Mouse (Mus musculus) lung, postnatal 0 days (tissue): ENCODE measurements around the gene Tas1r1. TPM values are rescaled to one million over a fixed set of nuclear protein-coding genes. Genes with fewer than 3 reads are reported as not detected.

Experiments
- ATAC-seq: fragments of 200-750 bp; cut with Nextera tagmentation; 2 replicates; pipeline ENCODE4 v1.8.0; 2017; ENCODE audit warnings: moderate library complexity
- DNase-seq: peaks from one replicate; pipeline ENCODE4 v3.0.0-alpha.2; 2016; ENCODE audit warnings: low spot score
- H3K27ac ChIP-seq: fragments of 300-500 bp; sonication (generic); 2 replicates; pipeline ENCODE4 v1.5.1; 2014; ENCODE audit warnings: antibody characterized with exemption, mild to moderate bottlenecking, low read length, mixed read lengths
- H3K27me3 ChIP-seq: fragments of 300-500 bp; sonication (generic); replicated peaks from 2 replicates; pipeline ENCODE4 v1.6.1; 2014; ENCODE audit warnings: low read length, mixed read lengths; ENCODE audit not compliant: insufficient read depth
- H3K36me3 ChIP-seq: fragments of 300-500 bp; sonication (generic); 2 replicates; pipeline ENCODE4 v1.6.1; 2014; ENCODE audit warnings: low read length, mixed read lengths; ENCODE audit not compliant: insufficient read depth
- H3K4me1 ChIP-seq: fragments of 300-500 bp; sonication (generic); 2 replicates; pipeline ENCODE4 v1.6.1; 2014; ENCODE audit warnings: antibody characterized with exemption, low read depth, low read length, mixed read lengths; ENCODE audit not compliant: insufficient read depth
- H3K4me2 ChIP-seq: fragments of 300-500 bp; sonication (generic); replicated peaks from 2 replicates; pipeline ENCODE4 v1.6.1; 2014; ENCODE audit warnings: low read depth, mild to moderate bottlenecking, low read length, moderate library complexity, mixed read lengths
- H3K4me3 ChIP-seq: fragments of 300-500 bp; sonication (generic); 2 replicates; pipeline ENCODE4 v1.5.1; 2014; ENCODE audit warnings: low read depth, low read length
- H3K9ac ChIP-seq: fragments of 300-500 bp; sonication (generic); replicated peaks from 2 replicates; pipeline ENCODE4 v1.6.1; 2014; ENCODE audit warnings: low read depth, mild to moderate bottlenecking
- H3K9me3 ChIP-seq: fragments of 300-500 bp; sonication (generic); 2 replicates; pipeline ENCODE4 v1.6.1; 2016; ENCODE audit warnings: low read length, mixed read lengths
- CTCF ChIP-seq: IDR thresholded peaks from 2 replicates; pipeline ENCODE4 v1.5.1; 2016; ENCODE audit warnings: antibody characterized with exemption, mild to moderate bottlenecking
- EP300 ChIP-seq: IDR thresholded peaks from 2 replicates; pipeline ENCODE4 v1.6.1; 2016; ENCODE audit warnings: antibody characterized with exemption, mild to moderate bottlenecking, control low read depth
- WGBS: fragments of 180-500 bp; shearing (Covaris S2); extraction: QIAGEN DNeasy Blood & Tissue Kit; methylation state at CpG from one replicate; pipeline ENCODE4 v1.1.7; 2014; 5-methylcytosine and 5-hydroxymethylcytosine counted together
- polyA plus RNA-seq: library from polyadenylated mRNA; unstranded; fragments of >200 nt; fragmentation: Nextera tagmentation; extraction: Ambion mirVana; gene quantifications from 2 replicates; pipeline ENCODE4 v1.2.1, GENCODE M21; 2015

Tas1r1 gene
- polyA plus RNA-seq, 1 experiment from 2014 or later = 0.21 TPM

GRCm38 (mm10) chr4:151996173-151996950 lies 42.0 kb downstream of the Tas1r1 start, which contains the start of gene Phf13:
Gene Phf13 (minus strand): TSS chr4:151996258.
- Histone ChIP-seq H3K27me3 (no peaks in the 10 kb centered on the region), H3K9me3 (no peaks in the 10 kb centered on the region), H3K36me3 (peaks cover 12% of the 10 kb centered on the region; the same call in 1 of the 2 replicates), H3K4me2 (peak within 1 kb of the TSS; percentile 90), H3K27ac (peak within 1 kb of the TSS; percentile 98), H3K4me1 (peaks cover 13% of the 10 kb centered on the region; the same call in 1 of the 2 replicates), H3K4me3 (peak within 1 kb of the TSS; percentile 98), H3K9ac (peak within 1 kb of the TSS; percentile 94)
- TF ChIP-seq EP300 (no peak), CTCF (peak; percentile 19; the same call in 1 of the 2 replicates)
- ATAC-seq (peak; percentile 96), DNase-seq (peak; percentile 99)
- under 1% methylated on average over 72 of the region's 94 CpGs for WGBS

DNA sequence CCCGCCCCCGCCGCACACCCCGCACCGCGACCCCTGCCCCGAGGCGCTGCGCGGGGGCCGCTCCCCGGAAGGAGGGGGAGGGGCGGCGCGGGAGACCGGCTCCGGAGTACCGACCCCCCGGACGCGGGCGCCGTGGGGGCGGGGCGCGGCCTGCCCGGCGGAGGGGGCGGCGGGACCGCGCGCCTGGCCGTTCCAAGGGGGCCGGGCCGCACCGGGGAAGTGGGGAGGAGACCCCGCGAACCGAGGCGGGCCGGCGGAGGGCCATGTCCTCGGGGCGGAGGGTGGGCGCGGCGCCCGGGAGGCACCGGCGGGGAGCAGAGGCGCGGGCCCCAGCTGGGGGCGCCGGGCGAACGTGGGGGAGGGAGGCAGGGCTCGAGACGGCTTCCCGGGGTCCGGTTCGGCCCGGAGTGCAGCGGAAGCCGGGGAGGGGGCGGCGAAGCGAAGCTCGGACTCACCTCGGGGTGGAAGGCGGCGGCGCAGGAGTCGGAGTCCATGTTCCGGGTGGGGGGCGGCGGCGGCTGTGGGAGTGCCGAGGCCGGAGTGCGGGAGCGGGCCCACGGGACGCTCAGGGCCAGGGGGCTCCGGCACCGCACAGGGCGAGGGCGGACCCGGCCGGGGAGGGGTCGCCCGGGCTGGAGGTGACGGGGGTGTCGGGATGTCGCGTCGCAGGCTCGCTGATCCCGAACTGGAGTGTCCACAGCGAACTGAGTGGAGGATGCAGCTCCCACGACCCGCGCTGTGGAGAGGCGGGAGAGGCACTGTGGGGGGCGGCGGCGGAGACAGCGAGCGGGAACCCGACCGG lies 42.8 kb downstream of the Tas1r1 start:
- Histone ChIP-seq H3K9ac (peak overlapping the region; percentile 94), H3K4me2 (peak overlapping the region; percentile 90), H3K4me1 (peaks cover 13% of the 10 kb centered on the region; the same call in 1 of the 2 replicates), H3K9me3 (no peaks in the 10 kb centered on the region), H3K36me3 (peaks cover 18% of the 10 kb centered on the region; the same call in 1 of the 2 replicates), H3K27me3 (no peaks in the 10 kb centered on the region), H3K27ac (peak overlapping the region; percentile 85), H3K4me3 (peak overlapping the region; percentile 98)
- TF ChIP-seq EP300 (no peak), CTCF (no peak)
- DNase-seq (peak; percentile 26), ATAC-seq (peak; percentile 3)
- 1% methylated on average over 57 of the region's 111 CpGs for WGBS

DNA sequence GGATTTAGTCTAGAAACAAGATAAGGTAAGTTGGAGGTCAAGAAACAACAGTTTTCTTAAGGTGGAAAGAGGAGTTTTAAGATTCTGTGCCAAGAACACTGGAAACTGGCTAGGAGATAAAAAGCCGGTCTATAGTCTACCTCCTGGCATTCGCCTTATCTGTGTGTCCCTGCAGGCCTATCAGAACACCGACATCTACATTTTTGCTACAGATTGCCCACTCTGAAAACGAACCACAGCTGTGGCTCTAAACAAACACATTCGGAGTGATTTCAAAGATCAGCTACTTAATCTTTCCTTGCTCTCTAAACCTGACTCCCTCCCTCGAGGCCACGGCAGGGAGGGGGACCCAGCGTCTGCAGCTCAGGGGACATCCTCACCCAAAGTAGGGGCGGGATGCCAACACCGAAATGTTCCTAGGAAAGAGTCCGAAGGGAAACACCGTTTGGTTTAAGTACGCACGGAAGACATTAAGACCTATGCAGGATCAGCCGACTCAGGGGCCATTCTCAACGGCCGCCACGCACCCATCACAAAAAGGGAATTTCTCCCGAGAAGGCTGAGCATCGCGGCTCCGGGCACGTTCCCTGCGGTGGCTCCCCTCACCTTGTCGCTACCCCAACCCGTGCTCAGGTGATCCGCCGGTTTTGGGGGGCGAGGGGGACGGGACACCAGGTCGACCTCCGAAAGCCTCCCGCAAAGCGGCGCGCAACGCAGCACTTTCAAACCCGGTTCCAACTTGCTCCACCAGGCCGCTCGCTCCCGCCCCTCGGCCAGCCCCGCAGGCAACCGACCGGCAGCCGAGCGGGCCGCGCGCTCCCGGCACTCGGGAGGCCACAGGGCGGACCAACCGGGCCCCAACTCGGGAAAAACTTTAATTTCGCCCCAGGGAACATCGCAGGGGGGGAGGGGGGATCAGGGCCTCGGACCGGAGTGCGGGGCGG lies 43.9 kb downstream of the Tas1r1 start:
- H3K36me3 ChIP-seq = peaks cover 18% of the 10 kb centered on the region; the same call in 1 of the 2 replicates
- DNase-seq (peak; percentile 31), ATAC-seq (no peak)
- 5% methylated on average over 51 of the region's 61 CpGs for WGBS
- TF ChIP-seq CTCF (no peak), EP300 (no peak)
- peak overlapping the region; percentile 90 for H3K4me2 ChIP-seq
- no peaks in the 10 kb centered on the region for H3K27me3 ChIP-seq
- peaks cover 13% of the 10 kb centered on the region; the same call in 1 of the 2 replicates for H3K4me1 ChIP-seq
- H3K9ac ChIP-seq = peak overlapping the region; percentile 94
- no peaks in the 10 kb centered on the region for H3K9me3 ChIP-seq
- peak overlapping the region; percentile 98 for H3K4me3 ChIP-seq
- peak overlapping the region; percentile 85 for H3K27ac ChIP-seq

GRCm38 (mm10) chr4:151993035-151993434 lies 45.3 kb downstream of the Tas1r1 start:
- H3K36me3 ChIP-seq = peaks cover 18% of the 10 kb centered on the region; the same call in 1 of the 2 replicates
- DNase-seq (peak; percentile 47), ATAC-seq (no peak)
- H3K27ac ChIP-seq = no peak overlapping the region
- no peak overlapping the region for H3K4me2 ChIP-seq
- H3K9me3 ChIP-seq = no peaks in the 10 kb centered on the region
- 40% methylated on average over 6 of the region's 6 CpGs for WGBS
- H3K9ac ChIP-seq = no peak overlapping the region
- H3K27me3 ChIP-seq = no peaks in the 10 kb centered on the region
- H3K4me1 ChIP-seq = peaks cover 17% of the 10 kb centered on the region
- no peak overlapping the region for H3K4me3 ChIP-seq
- 0 out of 2 replicates have a peak, but pooled peaks have one; percentile 27 for TF ChIP-seq EP300
- no peak for TF ChIP-seq CTCF

- ATAC-seq (no peak), DNase-seq (no peak)
- H3K4me3 ChIP-seq = no peak overlapping the region
- H3K27me3 ChIP-seq = no peaks in the 10 kb centered on the region
- H3K36me3 ChIP-seq = peaks cover 18% of the 10 kb centered on the region; the same call in 1 of the 2 replicates
- no peak overlapping the region for H3K4me2 ChIP-seq
- H3K9ac ChIP-seq = no peak overlapping the region
- 80% methylated on average over 9 of the region's 9 CpGs for WGBS
- H3K27ac ChIP-seq = no peak overlapping the region
- H3K9me3 ChIP-seq = no peaks in the 10 kb centered on the region
- H3K4me1 ChIP-seq = peaks cover 11% of the 10 kb centered on the region
- TF ChIP-seq CTCF (no peak), EP300 (no peak)
Observed at GRCm38 (mm10) chr4:151992091-151992490, 46.3 kb downstream of the Tas1r1 start.
